Mouse (Mus musculus): ENCODE results near the gene Ccpg1.

The Ccpg1 gene

GRCm38 (mm10) chr9:73047906-73048305 lies 62.7 kb downstream of the Ccpg1 start:
- DNase-seq = no peak

DNA sequence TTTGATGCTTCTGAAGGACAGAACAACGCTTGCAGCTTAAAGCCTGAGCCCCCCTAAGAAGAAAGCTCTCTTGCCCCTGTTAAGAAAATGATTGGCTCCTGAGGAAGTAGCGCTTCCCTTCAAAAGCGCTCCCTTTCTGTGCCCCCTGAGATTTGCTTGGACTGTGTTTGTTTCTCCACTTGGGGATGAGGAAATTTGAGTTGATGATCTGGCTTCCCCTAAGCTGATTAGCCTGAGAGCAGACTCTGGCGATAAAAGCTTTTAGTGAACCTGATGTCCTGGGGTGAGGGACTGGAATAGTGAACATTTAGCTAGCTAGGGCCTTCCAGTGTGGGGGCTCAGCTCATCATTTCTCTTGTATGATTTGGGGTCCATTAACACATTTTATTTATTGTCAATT lies 63.7 kb downstream of the Ccpg1 start:
- DNase-seq = no peak

DNA sequence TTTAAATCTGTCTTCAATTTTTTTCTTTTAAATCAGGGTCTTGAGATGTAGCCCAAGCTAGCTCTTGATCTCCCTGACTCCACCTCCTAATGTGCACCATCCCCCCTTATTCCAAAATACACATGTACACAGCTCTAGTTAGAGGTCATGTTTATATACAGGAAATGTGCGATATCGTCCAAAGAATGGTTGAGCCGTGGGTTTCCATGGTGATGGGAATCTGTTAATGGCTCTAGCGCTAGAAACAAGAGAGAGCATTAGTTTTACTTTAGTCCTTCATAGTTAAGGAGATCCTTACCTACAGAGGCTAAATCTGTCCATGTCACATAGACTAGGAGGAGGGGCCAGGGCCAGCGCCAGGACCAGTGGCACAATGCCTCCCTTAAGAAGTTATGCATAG lies 64.6 kb downstream of the Ccpg1 start:
- DNase-seq = no peak

- no peak for DNase-seq
Observed at GRCm38 (mm10) chr9:73050606-73051005, 65.4 kb downstream of the Ccpg1 start.

DNA sequence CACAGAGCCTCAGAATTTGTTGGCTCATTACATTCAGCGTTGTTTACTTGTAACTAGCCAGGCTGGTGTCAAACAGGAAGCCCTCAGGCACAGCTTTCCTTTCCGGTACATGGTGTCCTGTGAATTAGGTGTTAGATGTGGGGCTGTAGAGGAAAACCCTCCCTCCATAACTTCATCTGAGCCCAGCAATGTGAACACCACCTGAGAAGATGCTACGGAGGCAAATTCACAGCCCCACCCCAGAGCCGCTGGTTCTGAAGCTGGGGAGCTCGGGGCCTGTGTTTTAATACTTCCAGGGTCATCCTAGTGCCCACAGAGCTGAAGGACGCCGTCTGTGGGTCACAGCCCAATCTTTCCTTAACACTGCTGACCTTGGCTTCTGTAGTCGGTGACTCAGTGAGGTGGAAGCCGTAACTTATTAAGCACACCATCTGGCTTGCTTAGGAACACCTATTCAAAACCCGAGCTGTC lies 70.2 kb downstream of the Ccpg1 start:
- no peak for DNase-seq

GRCm38 (mm10) chr9:73059224-73059623 lies 74.0 kb downstream of the Ccpg1 start:
- no peak for DNase-seq

GRCm38 (mm10) chr9:73063621-73064290 lies 78.5 kb downstream of the Ccpg1 start:
- no peak for DNase-seq

Measured in thymus, postnatal 4 days (tissue).